ENCODE assay signal across 20 mouse cellular contexts in genomic region chr11:70097396-70097795, GRCm38 (mm10). TPM values are rescaled to one million over a fixed set of nuclear protein-coding genes. Genes with fewer than 3 reads are reported as not detected.
"Had no signal": no experiment of that assay in that cellular context is flagged by ENCODE, and none has a peak within 500 bp of the region (broad histone marks: within the 10 kb centered on the region; RNA-seq: fewer than 3 reads in every experiment).

No protein-coding gene starts in this region.

- H3K27ac ChIP-seq: kidney, embryonic 15.5 days; limb, embryonic 12.5 days; liver, embryonic 14.5 days; midbrain, embryonic 15.5 days; neural tube, embryonic 12.5 days had no signal

- H3K4me2 ChIP-seq: kidney, embryonic 15.5 days; limb, embryonic 12.5 days; midbrain, embryonic 11.5 days; midbrain, embryonic 15.5 days; neural tube, embryonic 12.5 days had no signal

- H3K9ac ChIP-seq: kidney, embryonic 15.5 days; limb, embryonic 12.5 days; liver, embryonic 14.5 days; midbrain, embryonic 15.5 days; neural tube, embryonic 12.5 days had no signal

- H3K4me1 ChIP-seq: limb, embryonic 12.5 days; midbrain, embryonic 15.5 days had no signal

- ATAC-seq: lung, postnatal 0 days; midbrain, embryonic 15.5 days had no signal

- H3K9me3 ChIP-seq: kidney, embryonic 15.5 days; limb, embryonic 12.5 days; midbrain, embryonic 15.5 days; neural tube, embryonic 12.5 days had no signal

- DNase-seq: kidney, adult 18-20 months; kidney, postnatal 14 days; layer of hippocampus, adult 9-11 months; liver; lung, adult 18-20 months; lung, postnatal 4 days; retina, postnatal 1 day; thymus, postnatal 36 days had no signal

- H3K27me3 ChIP-seq: midbrain, embryonic 15.5 days; neural tube, embryonic 12.5 days had no signal

- H3K4me3 ChIP-seq: kidney, embryonic 15.5 days; limb, embryonic 12.5 days; midbrain, embryonic 15.5 days; neural tube, embryonic 12.5 days had no signal

- H3K36me3 ChIP-seq: kidney, embryonic 15.5 days; limb, embryonic 12.5 days; midbrain, embryonic 15.5 days; neural tube, embryonic 12.5 days had no signal

RNA-seq across cellular contexts. Expression of gene Asgr2, which starts 5.0 kb away (rescaled TPM):
- total RNA-seq: left cerebral cortex, postnatal 36 days; neutrophil, adult 5-6 weeks had no signal
- polyA plus RNA-seq: limb, embryonic 12.5 days; lung, postnatal 0 days; midbrain, embryonic 11.5 days; midbrain, embryonic 15.5 days had no signal

RNA-seq across cellular contexts. Expression of gene Mgl2, which starts 32.7 kb away (rescaled TPM):
- total RNA-seq: neutrophil, adult 5-6 weeks had no signal
- polyA plus RNA-seq: limb, embryonic 12.5 days had no signal

RNA-seq across cellular contexts. Expression of gene Asgr1, which starts 43.5 kb away (rescaled TPM):
- total RNA-seq: megakaryocyte, adult 5-6 weeks; monocyte, adult 5-6 weeks; neutrophil, adult 5-6 weeks had no signal
- polyA plus RNA-seq: spleen, adult 2 months had no signal

RNA-seq across cellular contexts. Expression of gene Clec10a, which starts 58.6 kb away (rescaled TPM):
- polyA plus RNA-seq: kidney, embryonic 15.5 days; limb, embryonic 12.5 days had no signal
